Mouse (Mus musculus) Patski (cell line): ENCODE data around the gene Exoc8. TPM values are rescaled to one million over a fixed set of nuclear protein-coding genes. Genes with fewer than 3 reads are reported as not detected.

ENCODE experiments used
- ATAC-seq: fragments of 100-300 bp; one replicate; pipeline ENCODE4 v1.8.0; 2021
- CTCF ChIA-PET: fragments of 350-600 bp; sonication (Branson Sonifier 250); formaldehyde crosslinking; loops from one replicate; lab custom pipeline; 2022; ENCODE audit warnings: inconsistent platforms; lab: Charles Lee
- POLR2A ChIA-PET: fragments of 350-600 bp; sonication (Branson Sonifier 250); formaldehyde crosslinking; loops from one replicate; lab custom pipeline; 2022; ENCODE audit warnings: antibody characterized with exemption, inconsistent platforms; lab: Charles Lee
- DNase-seq: peaks from one replicate; pipeline ENCODE4 v3.0.0-alpha.2; 2011; ENCODE audit warnings: low read depth, low spot score
- H3K27me3 ChIP-seq: fragments of 371-371 bp; one replicate; pipeline ENCODE4 v1.5.1; 2021
- CTCF ChIP-seq: fragments of 100-300 bp; IDR thresholded peaks from one replicate; pipeline ENCODE4 v1.5.1; 2021
- in situ Hi-C: fragments of 300-500 bp; cut with MboI; formaldehyde crosslinking; loops from 3 replicates; pipeline ENCODE4 v1.11.1; 2018; ENCODE audit warnings: low pct_unique_long_range_greater_than_20kb, mixed read lengths
- polyA plus RNA-seq: library from polyadenylated mRNA; unstranded; gene quantifications from one replicate; pipeline ENCODE4 v1.2.3, GENCODE M21; 2021

Exoc8 gene
- 12.2 TPM for polyA plus RNA-seq

DNA sequence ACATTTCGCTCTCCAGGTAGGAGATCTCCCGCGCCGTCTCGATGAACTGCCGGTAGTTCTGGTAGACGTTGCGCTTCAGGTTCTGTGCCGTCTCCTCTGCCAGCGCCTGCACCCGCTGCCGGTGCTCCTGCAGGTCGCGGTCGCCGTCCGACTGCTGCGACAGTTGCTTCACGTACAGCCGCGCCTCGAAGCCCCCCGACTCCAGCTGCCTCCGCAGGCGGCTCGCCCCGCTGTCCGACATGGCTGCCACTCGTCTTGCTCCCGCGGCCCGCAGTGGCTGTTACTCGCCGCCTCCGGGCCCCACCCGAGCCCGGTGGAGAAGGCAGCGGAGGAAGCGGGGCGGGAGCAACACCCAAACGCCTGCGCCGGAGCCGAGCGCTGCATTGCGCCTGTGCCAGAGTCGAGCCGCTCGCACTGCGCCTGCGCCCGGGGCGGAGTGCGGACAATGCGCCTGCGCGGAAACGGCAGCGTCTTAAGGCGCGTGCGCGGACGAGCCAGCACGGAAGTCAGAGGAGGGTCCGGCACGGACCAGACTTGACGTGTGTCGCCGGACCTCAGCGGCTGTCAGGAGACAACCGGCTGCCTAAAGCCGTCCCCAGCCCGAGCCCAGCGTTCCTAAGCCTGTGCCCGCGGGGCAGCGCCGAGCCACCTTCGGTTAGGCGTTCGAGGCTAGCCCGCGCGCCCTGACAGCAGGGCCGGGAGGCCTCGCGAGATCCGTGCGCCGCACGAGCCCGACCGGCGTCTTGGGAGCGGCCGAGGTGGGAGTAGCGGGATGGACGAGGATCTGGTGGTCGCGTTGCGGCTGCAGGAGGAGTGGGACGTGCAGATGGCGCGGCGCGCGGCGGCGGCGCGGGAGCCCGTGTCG, at the start of gene Exoc8, which contains the start of gene Sprtn:
Gene Exoc8, minus strand, starts transcription at position 320 of the 865 bp plus-strand sequence.
Gene Sprtn, plus strand, starts transcription at position 501 of the 865 bp plus-strand sequence.
- DNase-seq (peak; percentile 70), ATAC-seq (peak; percentile 53)
- in situ Hi-C loops, result loop anchor here (5.0 kb wide), 2 partner anchors 55 to 140 kb away; no protein-coding TSS in a partner anchor
- ChIA-PET CTCF (interaction anchor here (1.3 kb wide), 1 partner anchor 15 kb away, joined by 4 read pairs; no protein-coding TSS in a partner anchor), POLR2A (interaction anchor here (0.8 to 1.5 kb wide), 4 partner anchors 19 to 115 kb away, joined by 3 to 5 read pairs (median 4); partner anchors contain the start of gene Tsnax)
- no peak for TF ChIP-seq CTCF
- H3K27me3 ChIP-seq, result peaks cover 8% of the 10 kb centered on the region

DNA sequence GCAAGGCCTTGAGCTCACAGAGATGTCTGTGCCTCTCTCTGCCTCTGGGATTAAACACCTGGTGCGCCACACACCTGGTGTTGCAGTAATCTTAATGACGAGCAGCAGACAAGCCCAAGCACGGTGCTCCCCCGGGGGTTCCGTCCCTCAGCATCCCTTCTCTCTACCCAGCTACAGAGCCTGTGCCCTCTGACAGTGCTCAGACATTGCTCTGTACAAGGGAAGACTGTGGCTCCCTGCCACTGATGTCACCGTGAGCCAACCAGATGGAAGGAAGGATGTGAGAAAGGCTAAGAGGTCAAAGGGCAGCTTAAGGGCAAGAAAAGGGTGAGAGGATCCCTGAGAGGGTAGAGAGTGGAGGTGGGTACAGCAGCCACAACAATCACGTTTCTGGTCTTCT, 46.9 kb upstream of the Exoc8 start:
- POLR2A ChIA-PET, result interaction anchor here (0.6 to 1.0 kb wide), 2 partner anchors 10 to 122 kb away, joined by 3 to 4 read pairs; no protein-coding TSS in a partner anchor
- in situ Hi-C loops, result no loop called here
- ATAC-seq, result no peak
- DNase-seq, result no peak
- no peak for TF ChIP-seq CTCF
- H3K27me3 ChIP-seq, result no peaks in the 10 kb centered on the region
- CTCF ChIA-PET, result no interaction called here

DNA sequence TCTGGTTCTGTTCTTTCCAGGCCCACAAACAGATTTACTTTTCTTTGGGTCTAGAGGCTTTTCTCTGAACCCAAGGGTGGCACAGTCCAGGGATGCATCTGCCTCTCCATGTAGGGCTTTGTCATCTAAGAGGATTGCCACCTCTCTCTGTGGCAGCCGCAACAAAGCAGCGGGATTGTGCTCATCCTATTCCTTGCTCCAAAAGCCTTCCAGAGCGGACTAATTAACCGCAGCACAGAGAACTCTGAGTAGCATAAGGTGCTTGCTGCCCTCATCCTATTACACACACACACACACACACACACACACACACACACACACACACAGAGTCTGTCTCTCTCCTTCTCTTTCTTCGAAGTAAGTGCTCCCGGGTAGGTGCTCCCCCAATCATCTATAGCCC, 46.3 kb upstream of the Exoc8 start:
- no peak for ATAC-seq
- H3K27me3 ChIP-seq, result no peaks in the 10 kb centered on the region
- POLR2A ChIA-PET, result no interaction called here
- in situ Hi-C loops, result no loop called here
- no peak for DNase-seq
- TF ChIP-seq CTCF, result no peak
- CTCF ChIA-PET, result no interaction called here

DNA sequence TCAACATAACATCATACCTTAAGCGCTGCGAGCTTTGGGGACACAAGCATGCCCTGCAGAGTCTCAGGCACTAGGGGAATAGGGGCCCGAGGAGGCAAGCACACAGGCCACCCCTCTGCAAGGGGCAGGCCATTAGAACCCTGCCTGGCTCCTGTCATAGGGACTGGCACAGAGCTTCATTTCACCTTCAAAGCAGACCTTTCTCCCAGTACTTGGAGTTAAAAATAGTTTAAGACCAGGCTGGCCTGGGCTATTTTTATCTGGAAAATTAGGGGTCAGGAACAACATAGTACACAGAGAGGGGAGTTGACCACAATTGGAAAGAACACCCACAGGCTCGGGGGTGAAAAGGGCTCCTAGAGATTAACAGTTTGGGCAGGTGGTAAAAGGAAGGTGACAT, 39.8 kb upstream of the Exoc8 start:
- ChIA-PET CTCF (no interaction called here), POLR2A (interaction anchor here (1.2 kb wide), 1 partner anchor 10 kb away, joined by 4 read pairs; no protein-coding TSS in a partner anchor)
- no peak for TF ChIP-seq CTCF
- DNase-seq (no peak), ATAC-seq (no peak)
- no peaks in the 10 kb centered on the region for H3K27me3 ChIP-seq
- in situ Hi-C loops, result no loop called here

DNA sequence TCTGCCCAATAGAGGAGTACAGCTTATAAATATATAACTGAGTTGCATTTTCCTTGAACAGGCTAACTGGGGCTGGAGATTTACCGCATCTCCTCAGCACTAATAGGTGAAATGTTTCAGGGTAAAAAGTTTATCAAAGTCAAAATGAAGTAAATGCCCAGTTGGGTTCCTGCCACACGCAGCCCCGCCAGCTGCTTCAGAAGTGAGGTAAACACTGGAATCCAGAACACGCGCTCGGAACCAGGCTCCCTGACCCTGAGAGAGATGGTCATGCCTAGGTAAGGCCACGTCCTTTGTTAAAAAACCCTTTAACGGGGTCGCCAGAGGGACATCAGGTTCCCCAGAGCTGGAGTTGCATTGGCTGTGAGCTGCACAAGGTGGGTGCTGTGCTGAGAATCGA, 39.2 kb upstream of the Exoc8 start:
- in situ Hi-C loops, result no loop called here
- ATAC-seq, result no peak
- no peaks in the 10 kb centered on the region for H3K27me3 ChIP-seq
- DNase-seq, result no peak
- ChIA-PET POLR2A (interaction anchor here (1.2 kb wide), 1 partner anchor 11 kb away, joined by 4 read pairs; no protein-coding TSS in a partner anchor), CTCF (no interaction called here)
- TF ChIP-seq CTCF, result no peak

DNA sequence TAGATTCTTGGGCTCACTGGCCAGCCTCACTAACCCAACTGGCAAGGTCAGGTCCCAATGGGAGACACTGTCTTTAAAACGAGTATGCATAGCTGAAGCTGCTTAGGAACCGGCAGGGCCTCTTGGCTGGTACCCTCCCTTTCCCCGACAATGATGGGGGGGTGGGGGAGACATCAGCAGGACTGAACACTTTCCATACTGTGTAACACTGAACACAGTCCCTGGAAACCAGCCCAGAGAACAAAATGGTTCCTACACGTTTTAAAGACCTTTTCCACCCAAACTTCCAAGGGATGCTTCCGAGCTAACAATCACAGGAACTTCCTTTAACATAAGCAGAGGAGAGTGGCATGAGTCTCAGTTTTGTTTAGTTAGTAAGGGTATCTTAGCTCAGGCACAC, 37.6 kb upstream of the Exoc8 start:
- no peak for DNase-seq
- TF ChIP-seq CTCF, result no peak
- in situ Hi-C loops, result no loop called here
- POLR2A ChIA-PET, result interaction anchor here (0.7 to 0.8 kb wide), 2 partner anchors 10 to 78 kb away, joined by 3 to 4 read pairs; partner anchors contain the start of gene Tsnax
- CTCF ChIA-PET, result interaction anchor here (1.4 kb wide), 1 partner anchor 12 kb away, joined by 3 read pairs; no protein-coding TSS in a partner anchor
- H3K27me3 ChIP-seq, result no peaks in the 10 kb centered on the region
- no peak for ATAC-seq

DNA sequence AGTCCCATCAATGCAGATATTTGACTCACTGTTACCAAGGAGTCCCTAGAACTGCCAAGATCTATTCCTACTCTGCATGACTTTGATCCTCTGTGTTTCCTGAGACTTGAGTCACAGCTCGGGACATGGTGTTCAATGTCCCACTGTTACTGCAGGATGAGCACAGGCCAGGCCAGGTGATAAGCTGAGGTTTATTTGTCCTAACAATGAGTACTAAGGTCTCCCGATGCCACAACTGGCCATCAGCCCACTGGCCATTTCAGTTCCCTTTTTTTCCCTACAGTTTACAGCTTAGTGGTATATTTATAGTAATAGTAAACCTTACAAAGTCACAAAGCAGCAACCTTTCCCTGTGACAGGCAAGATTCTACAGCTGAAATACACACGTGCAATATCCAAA, 34.9 kb upstream of the Exoc8 start:
- DNase-seq (no peak), ATAC-seq (no peak)
- TF ChIP-seq CTCF, result no peak
- ChIA-PET CTCF (interaction anchor here (1.2 to 1.3 kb wide), 3 partner anchors 9 to 14 kb away, joined by 3 to 6 read pairs (median 4); no protein-coding TSS in a partner anchor), POLR2A (no interaction called here)
- H3K27me3 ChIP-seq, result no peaks in the 10 kb centered on the region
- in situ Hi-C loops, result no loop called here

DNA sequence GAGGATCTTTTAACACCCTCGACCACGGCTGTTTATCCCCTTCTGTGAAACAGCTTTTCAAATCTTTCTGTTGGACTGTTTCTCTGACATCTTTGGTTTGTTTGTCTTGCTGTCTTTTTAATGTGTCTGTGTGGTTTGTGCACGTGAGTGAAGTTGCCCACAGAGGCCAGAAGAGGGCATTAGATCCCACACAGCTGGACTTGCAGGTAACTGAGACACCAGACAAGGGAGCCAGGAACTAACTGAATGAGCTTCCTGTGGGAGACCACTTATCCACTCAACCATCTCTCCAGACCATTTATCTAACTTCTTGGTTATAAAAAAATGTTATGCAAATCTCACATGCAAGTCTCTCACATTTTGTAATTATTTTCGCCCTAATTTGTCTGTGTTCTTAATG, 33.1 kb upstream of the Exoc8 start:
- CTCF ChIA-PET, result no interaction called here
- no peak for ATAC-seq
- POLR2A ChIA-PET, result interaction anchor here (0.8 kb wide), 1 partner anchor 11 kb away, joined by 5 read pairs; no protein-coding TSS in a partner anchor
- H3K27me3 ChIP-seq, result no peaks in the 10 kb centered on the region
- no peak for TF ChIP-seq CTCF
- DNase-seq, result no peak
- in situ Hi-C loops, result no loop called here

DNA sequence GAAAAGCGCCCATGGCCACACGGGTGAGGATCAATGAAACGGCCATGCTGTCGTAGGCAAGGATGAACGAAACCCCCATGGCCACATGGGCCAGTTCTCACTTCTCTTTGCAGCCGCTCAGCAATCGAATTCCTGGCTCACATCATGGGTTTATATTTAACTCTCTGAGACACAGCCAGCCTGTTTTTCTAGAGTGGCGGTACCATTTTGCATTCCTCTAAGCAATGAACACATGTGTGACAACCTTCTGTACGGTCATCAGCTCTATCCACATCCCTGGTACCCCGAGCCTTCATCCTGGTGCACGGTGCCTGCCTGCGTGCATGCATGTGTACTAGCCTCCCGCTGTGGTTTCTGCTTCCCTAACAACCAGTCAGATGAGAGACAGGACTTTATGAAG, 32.6 kb upstream of the Exoc8 start:
- ATAC-seq (no peak), DNase-seq (no peak)
- in situ Hi-C loops, result no loop called here
- H3K27me3 ChIP-seq, result no peaks in the 10 kb centered on the region
- CTCF ChIA-PET, result no interaction called here
- TF ChIP-seq CTCF, result no peak
- POLR2A ChIA-PET, result interaction anchor here (0.8 kb wide), 1 partner anchor 12 kb away, joined by 5 read pairs; no protein-coding TSS in a partner anchor

DNA sequence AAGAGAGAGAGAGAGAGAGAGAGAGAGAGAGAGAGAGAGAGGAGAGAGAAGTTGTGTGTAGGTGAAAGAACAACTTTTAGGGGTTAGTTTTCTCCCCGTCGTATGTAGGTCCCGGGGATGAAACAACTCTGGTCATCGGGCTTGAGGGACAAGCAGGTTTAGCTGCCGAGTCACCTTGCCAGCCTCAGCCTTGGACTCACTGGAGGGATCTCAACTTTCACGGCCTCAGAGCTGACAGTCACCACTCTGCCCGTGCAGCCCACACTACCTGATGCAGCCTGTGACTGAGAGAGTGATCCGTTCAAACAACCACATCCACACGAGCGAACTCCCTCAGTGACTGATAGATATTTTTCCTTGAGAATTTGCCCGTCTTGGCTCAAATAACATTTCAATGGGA, 31.5 kb upstream of the Exoc8 start:
- POLR2A ChIA-PET, result interaction anchor here (0.6 kb wide), 1 partner anchor 16 kb away, joined by 3 read pairs; no protein-coding TSS in a partner anchor
- H3K27me3 ChIP-seq, result no peaks in the 10 kb centered on the region
- CTCF ChIA-PET, result interaction anchor here (0.7 kb wide), 1 partner anchor 942 kb away, joined by 3 read pairs; no protein-coding TSS in a partner anchor
- TF ChIP-seq CTCF, result no peak
- in situ Hi-C loops, result no loop called here
- ATAC-seq (no peak), DNase-seq (no peak)
